Mouse (Mus musculus): Measurements from ENCODE around the gene Tnfsf12. TPM values are rescaled to one million over a fixed set of nuclear protein-coding genes. Genes with fewer than 3 reads are reported as not detected.
"Not testable (repeated sequence)": the region's sequence is repeated elsewhere in the genome, so short reads cannot be mapped to it uniquely, and the experiment has no call there.

Gene Tnfsf12
- polyA plus RNA-seq, 1 experiment, result 31.2 TPM

DNA sequence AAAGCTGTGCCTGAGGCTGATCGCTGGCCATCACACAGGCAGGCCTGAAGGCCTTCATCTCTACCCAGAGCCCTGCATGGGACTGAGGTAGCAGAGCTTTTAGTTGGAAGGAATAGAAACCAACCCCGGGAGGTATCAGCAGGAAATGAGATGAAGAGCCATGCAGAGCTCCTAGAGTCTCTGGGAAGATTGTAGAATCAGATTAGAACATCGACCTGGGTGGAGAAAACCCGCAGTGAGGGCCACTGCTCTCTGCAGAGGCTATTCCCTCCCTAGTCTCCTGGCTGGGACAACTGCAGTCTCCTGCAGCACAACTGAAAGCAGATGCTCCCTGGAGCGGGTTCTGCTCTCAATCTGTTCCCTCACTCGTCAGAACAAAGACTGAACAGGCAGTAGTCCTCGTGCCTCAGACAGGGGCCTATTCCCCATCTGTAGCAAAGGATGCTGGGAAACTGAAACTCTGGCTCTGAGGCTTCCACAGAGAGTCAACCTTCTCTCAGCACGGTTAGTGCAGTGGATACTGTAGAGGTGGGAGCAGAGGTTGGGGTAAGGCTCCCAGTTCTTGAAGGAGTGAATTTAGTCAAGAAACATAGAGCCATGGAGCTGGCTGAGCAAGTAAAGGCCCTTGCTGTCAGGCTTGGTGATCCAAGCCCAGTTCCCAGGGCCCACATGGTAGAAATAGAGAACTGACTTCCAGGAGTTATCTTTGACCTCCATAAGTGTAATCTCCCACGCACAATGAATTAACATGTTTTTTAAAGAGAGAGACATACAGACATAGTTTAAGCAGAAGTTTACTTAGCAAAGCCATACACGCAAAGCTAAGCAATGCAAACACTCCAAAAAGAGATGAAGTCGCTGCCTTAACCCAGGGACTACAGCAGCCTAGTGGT lies 14.2 kb upstream of the Tnfsf12 start:
- WGBS, result 40% methylated on average over 11 of the region's 11 CpGs
- TF ChIP-seq CTCF (IDR thresholded peaks at IDR 0.05; ENCODE audit: borderline replicate concordance, insufficient read depth, low read depth, low read length) (no peak), POLR2A (IDR thresholded peaks at IDR 0.05; ENCODE audit: borderline replicate concordance, insufficient read depth, low read length) (no peak)
- H3K27ac ChIP-seq (ENCODE audit: insufficient read depth, low read length), result peak overlapping the region; percentile 76

DNA sequence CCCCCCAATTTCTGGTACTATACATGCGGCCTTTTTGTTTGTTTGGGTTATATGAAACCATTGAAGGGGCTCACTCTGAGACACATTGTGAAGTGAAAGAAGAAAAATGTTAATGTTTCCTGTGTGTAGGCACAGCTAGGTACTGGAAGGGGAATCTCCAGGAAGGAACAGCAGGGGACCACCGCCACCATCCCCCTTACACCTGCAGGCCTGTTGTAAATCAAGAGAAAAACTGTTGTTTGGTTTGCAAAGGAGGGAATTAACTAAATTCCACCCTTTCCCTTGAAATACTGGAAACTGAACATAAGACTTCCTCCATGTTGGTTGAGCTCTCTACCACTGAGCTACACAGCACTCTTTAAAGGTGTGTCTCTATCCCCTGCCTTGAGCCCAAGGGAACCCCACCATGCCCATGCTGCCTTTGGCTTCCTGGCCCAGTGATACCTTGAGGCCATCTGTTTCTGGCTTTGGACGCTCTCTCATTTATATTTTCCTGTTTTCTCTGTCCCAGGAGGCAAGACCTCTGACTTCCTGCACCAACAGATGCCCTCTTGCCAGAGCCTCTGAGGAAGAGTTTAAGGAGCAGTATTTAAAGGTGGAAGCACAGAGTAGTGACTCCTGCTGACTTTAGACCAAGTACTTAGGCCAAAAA lies 13.1 kb upstream of the Tnfsf12 start:
- no peak overlapping the region for H3K4me3 ChIP-seq (replicated peaks; ENCODE audit: insufficient read depth, low read depth, low read length)
- peaks cover 34% of the 10 kb centered on the region for H3K4me1 ChIP-seq (ENCODE audit: control insufficient read depth, insufficient read depth, low read length)
- 69% methylated on average over 3 of the region's 3 CpGs for WGBS
- H3K27ac ChIP-seq (ENCODE audit: insufficient read depth, low read length), result peak overlapping the region; percentile 47
- H3K27me3 ChIP-seq (ENCODE audit: control insufficient read depth, insufficient read depth, low read length), result no peaks in the 10 kb centered on the region
- TF ChIP-seq POLR2A (IDR thresholded peaks at IDR 0.05; ENCODE audit: borderline replicate concordance, insufficient read depth, low read length), result no peak
- no peak for TF ChIP-seq CTCF (IDR thresholded peaks at IDR 0.05; ENCODE audit: borderline replicate concordance, insufficient read depth, low read depth, low read length)
- peak in 1 of 2 experiments; percentile 64 for DNase-seq

More for the DNA sequence above, 14.2 kb upstream of the Tnfsf12 start:
- peaks cover 34% of the 10 kb centered on the region for H3K4me1 ChIP-seq (ENCODE audit: control insufficient read depth, insufficient read depth, low read length)
- peak in 1 of 2 experiments; percentile 29 for DNase-seq
- no peaks in the 10 kb centered on the region for H3K27me3 ChIP-seq (ENCODE audit: control insufficient read depth, insufficient read depth, low read length)
- H3K4me3 ChIP-seq (replicated peaks; ENCODE audit: insufficient read depth, low read depth, low read length), result no peak overlapping the region

DNA sequence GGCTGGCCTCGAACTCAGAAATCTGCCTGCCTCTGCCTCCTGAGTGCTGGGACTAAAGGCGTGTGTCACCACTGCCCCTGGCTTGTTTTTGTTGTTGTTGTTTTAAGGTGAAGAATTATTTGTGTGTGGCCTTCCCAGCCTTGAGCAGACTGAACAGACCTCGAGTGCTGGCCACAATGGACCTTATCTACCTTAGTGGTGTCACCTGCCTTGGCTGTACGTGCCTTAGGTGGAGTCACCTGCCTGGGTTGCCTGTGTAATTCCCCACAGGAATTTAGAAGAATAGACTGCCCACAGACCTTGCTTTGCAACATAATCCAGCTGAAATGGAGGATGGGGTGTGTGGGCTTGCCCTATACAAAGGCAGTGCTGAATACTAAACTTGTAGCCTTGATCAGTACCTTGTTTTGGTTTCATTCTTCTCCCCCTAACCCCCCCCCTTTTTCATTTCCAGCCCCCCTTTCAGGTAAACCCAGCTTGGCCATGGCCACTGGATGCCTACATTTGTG lies 12.3 kb upstream of the Tnfsf12 start:
- Histone ChIP-seq H3K27ac (ENCODE audit: insufficient read depth, low read length) (0 out of 2 replicates have a peak overlapping the region, but pooled peaks have one; percentile 4), H3K4me1 (ENCODE audit: control insufficient read depth, insufficient read depth, low read length) (peaks cover 34% of the 10 kb centered on the region), H3K27me3 (ENCODE audit: control insufficient read depth, insufficient read depth, low read length) (no peaks in the 10 kb centered on the region), H3K4me3 (replicated peaks; ENCODE audit: insufficient read depth, low read depth, low read length) (no peak overlapping the region)
- no peak for DNase-seq
- 86% methylated on average over 4 of the region's 4 CpGs for WGBS
- no peak for TF ChIP-seq CTCF (IDR thresholded peaks at IDR 0.05; ENCODE audit: borderline replicate concordance, insufficient read depth, low read depth, low read length)
- no peak for TF ChIP-seq POLR2A (IDR thresholded peaks at IDR 0.05; ENCODE audit: borderline replicate concordance, insufficient read depth, low read length)

DNA sequence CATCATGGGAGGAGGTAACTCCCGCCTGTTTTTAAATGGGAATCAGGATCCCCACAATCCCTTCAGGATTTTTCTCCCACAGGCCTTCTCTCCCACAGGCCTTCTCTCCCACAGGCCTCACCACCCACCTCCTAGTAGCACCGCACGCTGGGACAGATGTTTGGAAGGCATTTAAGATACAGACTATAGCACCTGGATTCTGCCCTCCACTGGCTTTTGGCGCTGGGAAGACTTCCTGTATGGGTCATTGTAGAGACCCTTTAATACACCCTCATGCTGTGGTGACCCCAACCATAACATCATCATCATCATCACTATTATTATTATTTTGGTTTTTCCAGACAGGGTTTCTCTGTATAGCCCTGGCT lies 11.8 kb upstream of the Tnfsf12 start:
- Histone ChIP-seq H3K4me3 (replicated peaks; ENCODE audit: insufficient read depth, low read depth, low read length) (no peak overlapping the region), H3K4me1 (ENCODE audit: control insufficient read depth, insufficient read depth, low read length) (peaks cover 34% of the 10 kb centered on the region), H3K27ac (ENCODE audit: insufficient read depth, low read length) (peak overlapping the region; percentile 3), H3K27me3 (ENCODE audit: control insufficient read depth, insufficient read depth, low read length) (no peaks in the 10 kb centered on the region)
- DNase-seq, result no peak
- no peak for TF ChIP-seq POLR2A (IDR thresholded peaks at IDR 0.05; ENCODE audit: borderline replicate concordance, insufficient read depth, low read length)
- no peak for TF ChIP-seq CTCF (IDR thresholded peaks at IDR 0.05; ENCODE audit: borderline replicate concordance, insufficient read depth, low read depth, low read length)
- WGBS, result 50% methylated on average over 4 of the region's 4 CpGs

DNA sequence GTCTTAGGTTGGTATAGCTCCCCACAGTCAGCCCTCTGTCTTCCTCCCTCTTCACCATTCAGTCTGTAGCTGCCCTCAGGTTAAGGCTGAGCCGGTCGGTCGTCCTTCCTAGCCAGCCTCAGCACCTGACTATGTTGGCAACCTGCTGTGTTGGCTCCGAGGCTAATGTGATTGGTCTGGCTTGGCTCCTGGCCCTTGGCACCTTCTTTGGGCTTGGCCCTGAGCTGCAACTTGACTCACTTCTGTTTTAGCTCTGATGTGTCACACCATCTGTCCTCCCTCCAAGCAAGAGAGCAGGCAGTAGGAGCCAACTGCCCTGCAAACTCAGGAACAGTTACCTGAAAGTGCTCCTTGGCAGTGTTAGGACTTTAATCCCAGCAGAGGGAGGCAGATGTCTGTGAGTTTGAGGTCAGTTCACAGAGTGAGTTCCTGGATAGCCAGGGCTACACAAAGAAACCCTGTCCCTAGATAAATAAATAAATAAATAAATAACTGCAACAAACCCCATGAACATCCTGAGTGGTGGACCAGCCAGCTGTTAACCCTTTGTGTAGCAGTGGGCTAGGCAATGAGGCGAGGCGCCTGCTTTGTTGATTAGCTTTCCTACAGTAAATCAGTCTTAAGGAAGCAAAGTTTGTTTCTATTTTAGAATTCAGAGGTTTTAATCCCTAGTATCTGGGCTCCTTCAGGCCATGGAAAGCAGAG lies 11.3 kb upstream of the Tnfsf12 start:
- DNase-seq, result peak; percentile 98 to 99
- Histone ChIP-seq H3K27ac (ENCODE audit: insufficient read depth, low read length) (peak overlapping the region; percentile 3), H3K4me3 (replicated peaks; ENCODE audit: insufficient read depth, low read depth, low read length) (no peak overlapping the region), H3K4me1 (ENCODE audit: control insufficient read depth, insufficient read depth, low read length) (peaks cover 34% of the 10 kb centered on the region), H3K27me3 (ENCODE audit: control insufficient read depth, insufficient read depth, low read length) (no peaks in the 10 kb centered on the region)
- WGBS, result 4% methylated on average over 6 of the region's 6 CpGs
- TF ChIP-seq CTCF (IDR thresholded peaks at IDR 0.05; ENCODE audit: borderline replicate concordance, insufficient read depth, low read depth, low read length), result no peak
- TF ChIP-seq POLR2A (IDR thresholded peaks at IDR 0.05; ENCODE audit: borderline replicate concordance, insufficient read depth, low read length), result peak; percentile 26; the same call in 1 of the 2 replicates

DNA sequence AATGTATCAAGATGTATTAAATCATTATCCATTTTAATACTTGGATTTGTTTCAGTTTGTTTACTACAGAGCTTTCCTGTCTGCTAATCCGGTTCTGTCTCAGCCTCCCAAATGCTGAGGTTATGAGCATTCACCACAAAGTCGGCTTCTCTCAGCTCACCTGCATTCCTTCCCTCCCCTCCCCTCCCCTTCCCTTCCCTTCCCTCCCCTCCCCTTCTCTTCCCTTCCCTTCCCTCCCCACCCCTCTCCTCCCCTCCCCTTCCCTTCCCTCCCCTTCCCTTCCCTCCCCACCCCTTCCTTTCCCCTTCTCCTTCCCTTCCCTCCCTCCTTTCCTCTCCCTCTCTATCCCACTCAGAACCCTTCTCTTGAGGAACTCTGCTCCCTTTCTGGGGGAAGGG lies 9.0 kb upstream of the Tnfsf12 start:
- no peak overlapping the region for H3K4me3 ChIP-seq (replicated peaks; ENCODE audit: insufficient read depth, low read depth, low read length)
- TF ChIP-seq POLR2A (IDR thresholded peaks at IDR 0.05; ENCODE audit: borderline replicate concordance, insufficient read depth, low read length) (no peak), CTCF (IDR thresholded peaks at IDR 0.05; ENCODE audit: borderline replicate concordance, insufficient read depth, low read depth, low read length) (no peak)
- no peaks in the 10 kb centered on the region for H3K27me3 ChIP-seq (ENCODE audit: control insufficient read depth, insufficient read depth, low read length)
- 74% methylated on average over 2 of the region's 2 CpGs for WGBS
- H3K27ac ChIP-seq (ENCODE audit: insufficient read depth, low read length), result no peak overlapping the region
- no peak for DNase-seq
- peaks cover 28% of the 10 kb centered on the region for H3K4me1 ChIP-seq (ENCODE audit: control insufficient read depth, insufficient read depth, low read length)

DNA sequence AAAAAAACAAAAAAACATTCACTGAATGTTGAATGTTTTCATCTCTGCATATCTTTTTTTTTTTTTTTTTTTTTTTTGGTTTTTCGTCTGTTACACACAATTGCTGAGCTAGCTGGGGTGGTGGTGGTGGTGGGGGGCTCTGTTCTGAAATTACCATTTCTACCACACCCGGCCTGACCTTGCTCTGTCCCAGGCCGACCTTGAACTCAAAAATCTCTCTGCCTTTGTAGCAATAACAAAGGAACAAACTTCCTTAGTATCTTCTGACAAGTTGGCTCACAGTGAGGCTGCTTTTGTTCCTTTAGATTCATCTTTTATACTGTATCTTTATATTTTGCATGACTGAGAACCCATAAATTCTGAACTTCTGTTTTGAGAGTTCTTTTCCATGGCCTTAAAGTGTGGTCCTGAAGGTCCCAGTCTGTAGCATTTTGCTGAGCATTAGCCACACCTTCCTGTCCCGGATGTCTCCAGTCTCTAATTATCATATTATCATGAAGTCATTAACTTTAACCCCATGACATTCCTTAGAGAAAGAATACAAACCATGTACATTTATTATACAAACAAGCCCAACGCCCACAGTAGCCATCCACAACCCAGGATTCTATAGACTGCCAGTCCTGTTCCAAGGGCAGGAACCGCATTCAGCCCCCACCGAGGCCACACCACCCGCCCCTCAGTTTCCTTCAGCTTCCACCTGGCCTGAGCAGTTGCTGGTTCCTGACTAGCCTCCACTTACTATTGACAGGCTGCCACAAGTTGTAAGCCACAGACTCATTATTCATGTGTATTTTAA lies 8.4 kb upstream of the Tnfsf12 start:
- no peak for TF ChIP-seq CTCF (IDR thresholded peaks at IDR 0.05; ENCODE audit: borderline replicate concordance, insufficient read depth, low read depth, low read length)
- no peak for TF ChIP-seq POLR2A (IDR thresholded peaks at IDR 0.05; ENCODE audit: borderline replicate concordance, insufficient read depth, low read length)
- H3K4me3 ChIP-seq (replicated peaks; ENCODE audit: insufficient read depth, low read depth, low read length), result no peak overlapping the region
- H3K27ac ChIP-seq (ENCODE audit: insufficient read depth, low read length), result no peak overlapping the region
- WGBS, result 73% methylated on average over 8 of the region's 8 CpGs
- H3K4me1 ChIP-seq (ENCODE audit: control insufficient read depth, insufficient read depth, low read length), result peaks cover 22% of the 10 kb centered on the region
- H3K27me3 ChIP-seq (ENCODE audit: control insufficient read depth, insufficient read depth, low read length), result no peaks in the 10 kb centered on the region
- no peak for DNase-seq

DNA sequence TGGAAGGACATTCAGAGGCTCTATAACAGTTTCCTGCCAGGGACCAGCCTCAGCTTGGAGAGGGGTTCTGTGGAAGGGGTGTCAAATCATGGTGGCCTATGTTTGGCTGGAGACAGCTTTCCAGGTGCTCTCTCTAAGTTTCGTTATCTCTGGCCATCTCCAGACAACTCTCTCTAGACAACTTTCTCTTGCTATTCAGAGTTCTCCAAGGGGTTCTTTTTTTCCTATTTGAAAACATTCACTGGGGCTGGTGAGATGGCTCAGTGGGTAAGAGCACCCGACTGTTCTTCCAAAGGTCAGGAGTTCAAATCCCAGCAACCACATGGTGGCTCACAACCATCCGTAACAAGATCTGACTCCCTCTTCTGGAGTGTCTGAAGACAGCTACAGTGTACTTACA lies 7.7 kb upstream of the Tnfsf12 start:
- not testable (repeated sequence) for H3K4me3 ChIP-seq (replicated peaks; ENCODE audit: insufficient read depth, low read depth, low read length); H3K27me3 ChIP-seq (ENCODE audit: control insufficient read depth, insufficient read depth, low read length); H3K27ac ChIP-seq (ENCODE audit: insufficient read depth, low read length); DNase-seq
- peaks cover 17% of the 10 kb centered on the region; the same call in 1 of the 2 replicates for H3K4me1 ChIP-seq (ENCODE audit: control insufficient read depth, insufficient read depth, low read length)
- 86% methylated on average over 3 of the region's 3 CpGs for WGBS

DNA sequence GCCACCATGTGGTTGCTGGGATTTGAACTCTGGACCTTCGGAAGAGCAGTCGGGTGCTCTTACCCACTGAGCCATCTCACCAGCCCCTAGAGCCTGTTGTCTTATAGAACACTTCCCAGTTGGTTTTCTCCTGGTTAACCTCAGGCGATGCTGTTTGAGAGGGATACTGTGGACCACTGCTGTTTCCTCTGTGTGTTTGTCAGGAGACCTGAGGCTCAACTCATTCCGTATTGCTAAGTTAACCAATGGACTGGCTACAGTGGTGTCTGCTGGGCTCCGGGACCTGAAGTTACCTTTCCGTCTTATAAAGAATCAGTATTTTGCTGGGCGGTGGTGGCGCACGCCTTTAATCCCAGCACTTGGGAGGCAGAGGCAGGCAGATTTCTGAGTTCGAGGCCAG lies 7.2 kb upstream of the Tnfsf12 start:
- H3K27ac ChIP-seq (ENCODE audit: insufficient read depth, low read length); DNase-seq; H3K4me3 ChIP-seq (replicated peaks; ENCODE audit: insufficient read depth, low read depth, low read length); H3K27me3 ChIP-seq (ENCODE audit: control insufficient read depth, insufficient read depth, low read length): not testable (repeated sequence)
- H3K4me1 ChIP-seq (ENCODE audit: control insufficient read depth, insufficient read depth, low read length), result peaks cover 12% of the 10 kb centered on the region; the same call in 1 of the 2 replicates
- 95% methylated on average over 10 of the region's 10 CpGs for WGBS
